Mouse (Mus musculus) forebrain, embryonic 16.5 days (tissue): ENCODE results near the gene Pdcd11. TPM values are rescaled to one million over a fixed set of nuclear protein-coding genes. Genes with fewer than 3 reads are reported as not detected.
A peak's percentile ranks its signal among the peaks of the same experiment; 100 is the strongest.

Experiments used
- ATAC-seq: fragments of 200-750 bp; cut with Nextera tagmentation; 2 replicates; pipeline ENCODE4 v1.8.0; 2017; ENCODE audit warnings: mild to moderate bottlenecking, moderate library complexity
- H3K27ac ChIP-seq: fragments of 300-500 bp; sonication (generic); 2 replicates; pipeline ENCODE4 v1.5.1; 2014; ENCODE audit warnings: low read length, control low read depth
- H3K27me3 ChIP-seq: fragments of 300-500 bp; sonication (generic); replicated peaks from 2 replicates; pipeline ENCODE4 v1.6.1; 2014; ENCODE audit warnings: low read length; ENCODE audit not compliant: control insufficient read depth, insufficient read depth
- H3K36me3 ChIP-seq: fragments of 300-500 bp; sonication (generic); 2 replicates; pipeline ENCODE4 v1.6.1; 2014; ENCODE audit not compliant: control insufficient read depth, insufficient read depth
- H3K4me1 ChIP-seq: fragments of 300-500 bp; sonication (generic); replicated peaks from 2 replicates; pipeline ENCODE4 v1.6.1; 2014; ENCODE audit warnings: low read length; ENCODE audit not compliant: control insufficient read depth, insufficient read depth
- H3K4me2 ChIP-seq: fragments of 300-500 bp; sonication (generic); 2 replicates; pipeline ENCODE4 v1.6.1; 2014; ENCODE audit warnings: mild to moderate bottlenecking, low read length, control low read depth
- H3K4me3 ChIP-seq: fragments of 300-500 bp; sonication (generic); replicated peaks from 2 replicates; pipeline ENCODE4 v1.5.1; 2014; ENCODE audit warnings: mild to moderate bottlenecking, low read length, control low read depth
- H3K9ac ChIP-seq: fragments of 300-500 bp; sonication (generic); replicated peaks from 2 replicates; pipeline ENCODE4 v1.6.1; 2014; ENCODE audit warnings: low read depth, low read length, control low read depth
- H3K9me3 ChIP-seq: fragments of 300-500 bp; sonication (generic); 2 replicates; pipeline ENCODE4 v1.6.1; 2016; ENCODE audit warnings: low read length; ENCODE audit not compliant: control insufficient read depth
- WGBS: fragments of 180-500 bp; shearing (Covaris S2); extraction: QIAGEN DNeasy Blood & Tissue Kit; methylation state at CpG from one replicate; pipeline ENCODE4 v1.1.7; 2014; 5-methylcytosine and 5-hydroxymethylcytosine counted together
- polyA plus RNA-seq: library from polyadenylated mRNA; unstranded; fragments of >200 nt; fragmentation: Nextera tagmentation; extraction: Ambion mirVana; gene quantifications from 2 replicates; pipeline ENCODE4 v1.2.1, GENCODE M21; 2015

The Pdcd11 gene
- polyA plus RNA-seq, 1 experiment from 2014 or later: 8.1 TPM

DNA sequence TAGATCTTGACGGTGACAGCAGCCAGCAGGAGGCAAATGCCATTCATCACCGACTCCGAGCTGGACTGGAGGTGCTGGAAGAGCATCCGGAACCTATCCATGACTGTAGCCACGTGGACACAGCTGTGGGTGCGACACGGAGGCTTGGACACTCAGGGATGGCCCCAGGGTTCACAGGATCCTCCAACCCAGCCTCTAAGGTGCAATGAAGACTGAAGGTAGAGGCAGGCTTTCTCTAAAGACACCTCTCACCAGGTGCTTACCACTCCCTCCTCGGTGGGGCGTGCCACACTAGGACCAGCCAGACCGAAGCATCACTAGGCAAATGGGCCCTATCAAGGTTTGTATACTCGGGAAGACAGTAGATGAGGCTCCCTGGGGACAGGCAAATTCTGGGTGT lies 67.1 kb downstream of the Pdcd11 start, which contains the start of gene Calhm3:
Gene Calhm3 (minus strand): TSS at position 101 of the 400 bp plus-strand sequence.
- Histone ChIP-seq H3K36me3 (no peaks in the 10 kb centered on the region), H3K9me3 (no peaks in the 10 kb centered on the region), H3K27me3 (no peaks in the 10 kb centered on the region), H3K4me3 (no peak within 1 kb of the TSS), H3K4me1 (no peaks in the 10 kb centered on the region), H3K9ac (no peak within 1 kb of the TSS), H3K4me2 (no peak within 1 kb of the TSS), H3K27ac (no peak within 1 kb of the TSS)
- WGBS: 85% methylated on average over 11 of the region's 11 CpGs
- no peak for ATAC-seq

- H3K27me3 ChIP-seq: no peaks in the 10 kb centered on the region
- no peak overlapping the region for H3K4me2 ChIP-seq
- ATAC-seq: no peak
- H3K36me3 ChIP-seq: no peaks in the 10 kb centered on the region
- no peaks in the 10 kb centered on the region for H3K4me1 ChIP-seq
- no peaks in the 10 kb centered on the region for H3K9me3 ChIP-seq
- H3K9ac ChIP-seq: no peak overlapping the region
- H3K27ac ChIP-seq: no peak overlapping the region
- WGBS: 57% methylated on average over 3 of the region's 4 CpGs
- H3K4me3 ChIP-seq: no peak overlapping the region
Observed at GRCm38 (mm10) chr19:47161669-47162068, 71.1 kb downstream of the Pdcd11 start.

DNA sequence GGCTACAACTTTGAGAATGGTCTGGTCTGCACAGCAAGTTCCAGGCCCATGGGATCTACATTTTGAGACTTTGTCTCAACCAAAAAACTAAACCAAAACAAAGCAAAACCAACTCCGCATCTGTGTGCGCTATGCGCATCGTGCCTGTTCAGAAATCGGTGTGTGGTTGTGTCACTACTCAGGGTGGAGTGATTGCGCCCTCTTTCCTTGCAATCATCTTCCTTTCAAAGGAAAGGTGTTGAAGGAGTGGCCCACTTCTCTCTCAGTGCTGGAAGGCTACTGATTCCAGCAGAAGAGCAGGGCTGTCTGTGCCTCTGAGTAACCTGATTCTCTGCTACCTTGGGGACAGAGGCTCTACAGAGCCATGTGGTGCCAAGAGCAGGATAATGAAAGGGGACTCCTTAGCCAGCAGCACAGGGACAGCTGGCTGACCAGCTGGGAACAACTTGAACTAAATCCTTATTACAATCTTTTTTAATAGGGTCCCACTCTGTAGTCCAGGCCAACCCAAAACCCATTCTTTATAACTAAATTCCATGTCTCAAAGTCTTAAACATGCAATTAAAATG lies 72.7 kb downstream of the Pdcd11 start:
- no peaks in the 10 kb centered on the region for H3K36me3 ChIP-seq
- no peak overlapping the region for H3K4me3 ChIP-seq
- H3K27ac ChIP-seq: no peak overlapping the region
- H3K27me3 ChIP-seq: peaks cover 3% of the 10 kb centered on the region; the same call in 1 of the 2 replicates
- H3K4me2 ChIP-seq: no peak overlapping the region
- H3K9me3 ChIP-seq: no peaks in the 10 kb centered on the region
- WGBS: 94% methylated on average over 6 of the region's 6 CpGs
- H3K9ac ChIP-seq: no peak overlapping the region
- no peak for ATAC-seq
- H3K4me1 ChIP-seq: no peaks in the 10 kb centered on the region

DNA sequence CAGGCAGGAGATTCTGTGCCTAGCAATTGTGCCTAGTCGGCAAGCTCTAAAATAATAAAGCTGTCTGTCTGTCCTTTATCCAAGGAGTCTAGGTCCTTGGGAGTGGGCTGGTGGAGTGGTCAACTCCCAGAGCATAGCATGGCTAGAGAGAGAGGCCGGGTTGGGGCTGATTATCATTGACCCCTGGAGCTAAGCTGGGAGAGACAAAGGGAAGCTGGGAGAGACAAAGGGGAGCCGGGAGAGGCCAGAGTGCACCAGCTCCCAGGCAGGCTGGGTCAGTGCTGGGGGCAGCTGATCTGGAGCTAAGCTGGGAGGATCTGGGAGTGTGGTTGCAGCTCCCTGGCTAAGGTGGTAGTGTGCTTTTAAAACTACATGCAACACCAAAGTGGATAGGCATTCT lies 76.2 kb downstream of the Pdcd11 start:
- H3K4me2 ChIP-seq: no peak overlapping the region
- peaks cover 3% of the 10 kb centered on the region; the same call in 1 of the 2 replicates for H3K27me3 ChIP-seq
- H3K9me3 ChIP-seq: no peaks in the 10 kb centered on the region
- H3K4me3 ChIP-seq: no peak overlapping the region
- H3K9ac ChIP-seq: no peak overlapping the region
- no peak overlapping the region for H3K27ac ChIP-seq
- H3K36me3 ChIP-seq: no peaks in the 10 kb centered on the region
- no peaks in the 10 kb centered on the region for H3K4me1 ChIP-seq
- no peak for ATAC-seq
- WGBS: 14% methylated on average over 3 of the region's 3 CpGs

DNA sequence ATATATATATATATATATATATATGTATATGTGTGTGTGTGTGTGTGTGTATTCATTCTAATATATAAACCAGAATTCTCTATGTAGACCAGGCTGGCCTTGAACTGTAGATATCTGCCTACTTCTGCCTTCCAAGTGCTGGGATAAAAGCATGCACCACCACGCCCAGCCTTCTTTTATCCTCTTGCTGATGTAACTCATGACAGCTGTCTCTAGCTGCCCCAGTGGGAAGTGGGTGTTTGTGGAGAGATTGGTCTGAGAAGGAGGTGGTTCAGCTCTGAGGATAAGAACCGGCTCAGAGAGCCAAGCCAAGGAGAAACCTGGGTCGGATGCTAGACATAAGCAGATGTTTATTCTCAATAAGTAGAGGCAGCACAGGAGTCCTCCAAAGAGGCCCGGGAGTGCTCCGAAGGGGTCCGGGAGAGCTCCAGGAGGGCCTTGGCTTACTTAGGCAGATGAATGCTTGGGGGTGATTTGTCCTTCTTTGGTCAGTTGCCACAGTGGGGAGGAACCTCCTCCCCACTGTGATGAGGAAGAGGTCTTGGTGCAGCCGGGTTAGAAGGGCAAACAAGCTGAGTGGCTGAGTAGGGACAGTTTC lies 77.1 kb downstream of the Pdcd11 start:
- Histone ChIP-seq H3K36me3 (no peaks in the 10 kb centered on the region), H3K4me1 (no peaks in the 10 kb centered on the region), H3K4me2 (no peak overlapping the region), H3K9me3 (no peaks in the 10 kb centered on the region), H3K4me3 (no peak overlapping the region), H3K27me3 (peaks cover 3% of the 10 kb centered on the region; the same call in 1 of the 2 replicates), H3K9ac (no peak overlapping the region), H3K27ac (no peak overlapping the region)
- no peak for ATAC-seq
- 49% methylated on average over 7 of the region's 7 CpGs for WGBS

DNA sequence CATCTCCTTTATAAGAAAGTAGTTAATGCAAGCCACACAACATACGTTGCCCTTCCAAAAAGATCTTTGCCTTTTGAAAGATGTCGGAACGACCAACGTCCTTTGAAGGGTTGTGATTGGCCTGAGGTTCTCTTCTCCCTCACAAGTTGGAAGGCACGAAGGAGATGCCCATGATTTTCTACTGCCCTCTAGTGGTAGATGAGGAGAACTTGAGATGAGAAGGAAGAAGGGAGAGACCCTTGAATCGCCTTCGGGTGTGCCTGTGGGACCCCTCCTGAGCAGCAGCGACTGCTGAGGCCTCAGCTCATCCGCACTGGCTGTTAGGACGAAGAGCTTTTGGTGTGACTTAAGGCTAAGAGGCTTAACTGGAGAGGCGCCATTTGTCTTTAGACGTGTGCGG lies 77.7 kb downstream of the Pdcd11 start:
- Histone ChIP-seq H3K9ac (no peak overlapping the region), H3K27ac (no peak overlapping the region), H3K4me1 (no peaks in the 10 kb centered on the region), H3K36me3 (no peaks in the 10 kb centered on the region), H3K4me3 (no peak overlapping the region), H3K4me2 (peak overlapping the region; percentile 16), H3K27me3 (peaks cover 3% of the 10 kb centered on the region; the same call in 1 of the 2 replicates), H3K9me3 (no peaks in the 10 kb centered on the region)
- 8% methylated on average over 13 of the region's 13 CpGs for WGBS
- peak; percentile 23; the same call in 1 of the 2 replicates for ATAC-seq

GRCm38 (mm10) chr19:47168793-47169412 lies 78.3 kb downstream of the Pdcd11 start:
- H3K9me3 ChIP-seq: no peaks in the 10 kb centered on the region
- ATAC-seq: peak; percentile 70; the same call in 1 of the 2 replicates
- no peaks in the 10 kb centered on the region for H3K36me3 ChIP-seq
- peaks cover 3% of the 10 kb centered on the region; the same call in 1 of the 2 replicates for H3K27me3 ChIP-seq
- H3K9ac ChIP-seq: no peak overlapping the region
- WGBS: 23% methylated on average over 11 of the region's 11 CpGs
- H3K4me3 ChIP-seq: no peak overlapping the region
- H3K27ac ChIP-seq: no peak overlapping the region
- H3K4me1 ChIP-seq: no peaks in the 10 kb centered on the region
- H3K4me2 ChIP-seq: peak overlapping the region; percentile 16

DNA sequence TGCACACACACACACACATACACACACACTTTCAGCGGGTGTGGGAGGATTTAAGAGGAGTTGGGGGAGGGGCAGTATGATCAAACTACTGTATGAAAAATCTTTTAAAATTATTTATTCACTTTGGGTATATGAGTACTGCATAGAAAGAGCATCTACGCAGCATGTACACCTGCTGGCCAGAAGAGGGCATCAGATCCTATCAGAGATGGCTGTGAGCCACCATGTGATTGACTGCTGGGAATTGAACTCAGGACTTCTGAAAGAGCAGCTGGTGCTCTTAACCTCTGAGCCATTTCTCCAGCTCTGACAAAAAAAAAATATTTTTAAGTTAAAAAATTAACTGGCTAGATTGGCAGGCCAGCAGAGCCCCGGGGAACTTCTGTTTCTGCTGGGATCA lies 83.9 kb downstream of the Pdcd11 start:
- Histone ChIP-seq H3K27me3 (peaks cover 4% of the 10 kb centered on the region; the same call in 1 of the 2 replicates), H3K9ac (no peak overlapping the region), H3K36me3 (no peaks in the 10 kb centered on the region), H3K9me3 (no peaks in the 10 kb centered on the region), H3K4me2 (no peak overlapping the region), H3K27ac (no peak overlapping the region), H3K4me3 (no peak overlapping the region), H3K4me1 (peaks cover 5% of the 10 kb centered on the region)
- ATAC-seq: no peak
- 46% methylated on average over 3 of the region's 3 CpGs for WGBS

DNA sequence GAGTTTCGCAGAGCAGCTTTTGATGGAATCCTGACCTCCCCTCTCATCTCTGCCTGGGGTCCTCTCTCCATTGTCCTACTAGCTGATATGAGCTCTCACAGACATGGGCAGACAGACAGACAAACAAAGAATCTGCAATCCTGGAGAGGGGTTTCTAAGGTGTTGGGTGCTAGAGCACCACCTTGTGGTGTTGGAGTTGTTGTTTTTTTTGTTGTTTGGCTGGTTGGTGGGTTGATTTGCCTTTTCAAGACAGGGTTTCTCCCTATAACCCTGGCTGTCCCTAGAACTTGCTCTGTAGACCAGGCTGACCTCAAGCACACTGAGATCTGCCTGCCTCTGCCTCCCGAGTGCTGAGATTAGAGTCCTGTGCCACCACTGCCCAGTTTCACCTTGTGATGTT lies 84.9 kb downstream of the Pdcd11 start:
- WGBS: 66% methylated on average over 2 of the region's 2 CpGs
- H3K27me3 ChIP-seq: peaks cover 13% of the 10 kb centered on the region
- H3K27ac ChIP-seq: no peak overlapping the region
- H3K9me3 ChIP-seq: no peaks in the 10 kb centered on the region
- peaks cover 13% of the 10 kb centered on the region for H3K4me1 ChIP-seq
- no peaks in the 10 kb centered on the region for H3K36me3 ChIP-seq
- H3K4me2 ChIP-seq: no peak overlapping the region
- H3K9ac ChIP-seq: no peak overlapping the region
- no peak overlapping the region for H3K4me3 ChIP-seq
- no peak for ATAC-seq
